Mouse (Mus musculus): ENCODE data around the gene Scrn1.

- TF ChIP-seq EP300 (IDR thresholded peaks at IDR 0.05) (no peak), CTCF (IDR thresholded peaks at IDR 0.05) (no peak)
These were observed 2.7 kb downstream of the Scrn1 start for GRCm38 (mm10) chr6:54563561-54563960.

Measured in lung, postnatal 0 days (tissue).